Mouse (Mus musculus) kidney, postnatal 10 days (tissue): ENCODE results near the gene Zfp846.
A peak's percentile ranks its signal among the peaks of the same experiment; 100 is the strongest.
"Not testable (repeated sequence)": the region's sequence is repeated elsewhere in the genome, so short reads cannot be mapped to it uniquely, and the experiment has no call there.

Source experiments
- DNase-seq: peaks from one replicate; pipeline ENCODE4 v3.0.0; 2021; ENCODE audit warnings: mixed read lengths

The Zfp846 gene

DNA sequence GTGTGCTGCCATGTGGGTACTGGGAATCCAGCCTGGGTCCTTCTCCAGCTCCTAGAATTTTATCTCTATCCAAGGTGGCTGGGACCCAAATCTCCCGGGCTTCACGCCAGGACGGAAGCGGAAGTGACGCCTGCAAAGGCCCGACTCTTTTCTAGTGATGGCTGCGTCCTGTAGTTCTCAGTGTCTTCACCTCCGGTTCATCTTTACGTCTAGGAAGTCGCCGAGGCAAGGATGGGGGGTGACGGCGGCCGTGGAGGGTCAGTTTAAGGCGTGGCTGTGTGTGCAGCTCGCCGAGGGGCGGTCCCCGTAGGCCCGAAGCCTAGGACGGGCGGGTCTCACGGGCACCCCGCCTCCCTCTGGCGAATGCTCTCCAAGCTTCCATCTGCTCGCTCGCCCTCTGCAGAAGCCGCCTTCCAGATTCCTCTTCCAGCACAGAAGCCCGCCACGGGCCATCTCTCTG, at the start of gene Zfp846:
Gene Zfp846 (plus strand): TSS at position 117 of the 460 bp plus-strand sequence.
- DNase-seq, result peak; percentile 99

DNA sequence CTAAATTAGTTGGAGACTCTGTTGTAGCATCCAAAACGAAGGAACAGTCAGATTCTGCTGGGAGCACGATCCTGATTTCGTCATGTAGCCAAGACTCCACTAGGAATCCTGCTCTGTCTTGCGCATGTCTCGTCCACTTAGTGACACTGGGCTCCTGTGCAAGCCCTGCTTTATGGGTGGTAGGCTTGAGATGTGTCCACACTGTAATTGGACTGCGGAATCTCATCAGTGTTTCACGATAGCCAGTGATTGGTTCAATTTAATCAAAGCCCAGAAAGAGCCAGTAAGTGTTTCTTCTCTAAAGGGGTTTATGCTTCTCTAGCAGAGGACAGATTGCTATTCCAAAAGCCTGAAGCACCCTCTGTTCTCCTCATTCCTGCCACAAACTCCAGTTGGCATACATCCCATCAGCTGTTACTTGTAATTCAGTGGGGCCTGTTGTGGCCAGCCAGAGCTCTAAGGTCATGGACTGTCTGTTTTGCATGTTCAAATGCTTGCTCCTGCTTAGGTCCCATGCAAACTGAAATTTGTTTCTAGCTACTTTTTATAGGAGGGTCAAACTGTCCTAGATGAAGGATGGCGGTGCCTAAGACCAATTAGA, 46.7 kb upstream of the Zfp846 start:
- DNase-seq, result no peak

DNA sequence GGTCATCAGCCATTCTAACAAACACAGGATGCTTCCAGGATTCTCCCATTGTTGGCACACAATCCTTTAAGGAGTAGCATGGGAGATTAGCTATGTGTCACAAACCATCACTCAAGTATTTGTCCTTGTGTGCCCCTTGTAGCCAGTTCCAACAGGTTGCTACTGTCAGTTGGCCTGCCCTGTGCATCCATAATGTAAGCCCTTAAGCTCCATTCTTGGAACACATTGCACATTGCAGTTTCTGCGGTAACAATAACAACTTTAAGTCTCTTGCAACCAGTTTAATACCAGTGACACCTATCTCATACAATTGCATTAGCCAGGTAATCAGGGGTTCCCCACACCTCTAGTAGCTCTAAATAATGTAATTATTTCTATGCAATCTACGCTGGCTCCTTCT, 44.5 kb upstream of the Zfp846 start:
- no peak for DNase-seq

DNA sequence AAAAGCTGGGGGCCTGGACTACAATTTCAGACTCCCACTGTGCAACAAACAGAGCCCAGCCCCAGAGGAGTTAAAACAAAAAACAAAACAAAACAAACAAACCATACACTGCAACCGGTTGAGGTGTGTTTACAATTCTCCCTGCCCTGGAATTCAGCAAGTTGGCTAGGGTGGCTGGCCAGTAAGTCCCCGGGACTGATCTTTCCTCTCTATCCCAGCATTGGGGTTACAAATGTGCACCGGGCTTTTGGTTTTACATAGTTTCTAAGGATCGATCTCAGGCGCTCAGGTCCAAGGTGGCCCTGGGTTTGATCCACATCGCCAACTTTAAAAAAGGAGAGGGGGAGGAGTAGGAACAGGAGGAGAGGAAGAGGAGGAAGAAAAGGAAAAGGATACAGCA, 37.6 kb upstream of the Zfp846 start:
- no peak for DNase-seq

DNA sequence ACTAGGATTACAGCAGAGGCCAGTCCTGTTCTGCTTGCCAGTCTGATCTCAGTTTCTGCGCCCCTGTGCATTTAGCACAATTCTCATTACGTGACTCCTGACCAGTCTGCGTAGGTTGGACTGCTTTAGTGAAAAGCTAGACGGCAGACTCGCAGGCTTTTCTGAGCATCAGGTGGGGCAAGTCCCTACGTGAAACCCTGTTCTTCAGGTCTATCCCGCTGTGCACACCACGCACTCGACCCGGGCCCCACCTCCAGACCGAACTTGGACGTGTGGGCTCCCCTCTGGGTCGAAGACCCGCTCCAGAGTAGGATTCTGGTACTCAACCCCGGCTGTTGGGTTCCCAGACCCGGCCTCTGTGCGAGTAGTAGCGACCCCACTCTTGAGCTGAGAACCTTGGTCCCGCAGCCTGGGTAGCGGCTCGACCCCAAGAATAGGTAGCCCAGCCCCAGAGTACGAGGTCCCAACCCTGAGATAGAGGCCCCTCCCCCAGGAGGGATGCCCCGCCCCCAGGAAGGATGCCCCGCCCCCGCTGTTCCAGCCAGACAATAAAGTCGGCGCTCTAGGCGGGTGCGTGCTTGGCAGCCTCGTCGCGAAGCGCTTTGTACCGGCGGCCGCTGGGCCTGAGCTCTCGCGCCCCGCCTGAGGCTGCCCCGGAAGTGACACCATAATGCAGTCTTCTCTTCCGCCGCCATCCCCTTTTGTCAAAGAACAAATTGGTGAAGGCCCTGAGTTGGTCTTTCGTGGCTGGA, 36.8 kb upstream of the Zfp846 start:
- peak; percentile 92 for DNase-seq

DNA sequence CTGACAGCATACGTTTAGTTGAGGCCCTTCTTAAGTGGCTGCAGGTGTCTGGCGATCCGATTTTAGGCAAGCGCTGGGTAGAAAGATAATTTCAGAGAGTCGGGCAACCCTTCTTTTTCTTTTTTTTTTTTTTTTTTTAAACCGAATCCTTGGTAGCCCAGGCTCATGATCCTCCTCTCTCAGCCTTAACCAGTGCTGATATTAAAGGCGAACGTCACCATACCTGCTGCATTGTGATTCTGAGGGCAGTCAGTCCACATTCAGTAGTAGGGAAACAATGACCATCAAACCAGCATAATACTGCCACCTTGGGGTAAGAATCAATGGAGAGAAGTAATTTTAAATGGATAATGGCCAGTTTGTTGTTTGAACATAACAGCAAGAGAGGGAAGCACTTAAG, 35.9 kb upstream of the Zfp846 start:
- DNase-seq, result peak; percentile 36

GRCm38 (mm10) chr9:20551781-20552275, 29.3 kb upstream of the Zfp846 start:
- no peak for DNase-seq

DNA sequence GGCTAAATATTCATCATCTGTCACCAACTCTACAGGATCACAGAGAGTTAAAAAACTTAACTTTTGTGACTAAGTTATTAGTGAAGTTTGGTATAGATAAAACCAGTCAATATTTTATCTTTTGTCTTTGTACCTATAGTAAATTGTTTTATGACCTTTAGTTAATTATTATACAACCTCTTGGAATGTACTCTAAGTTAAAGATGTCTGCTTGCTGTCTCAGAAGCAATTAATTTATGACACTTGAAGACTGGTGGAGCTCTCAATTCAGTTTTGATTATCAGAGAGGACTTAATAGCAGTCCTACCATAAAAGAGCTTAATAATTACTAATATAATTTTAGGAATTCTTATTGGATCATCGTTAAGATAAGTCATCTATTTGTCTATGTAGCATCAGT, 28.4 kb upstream of the Zfp846 start:
- no peak for DNase-seq

DNA sequence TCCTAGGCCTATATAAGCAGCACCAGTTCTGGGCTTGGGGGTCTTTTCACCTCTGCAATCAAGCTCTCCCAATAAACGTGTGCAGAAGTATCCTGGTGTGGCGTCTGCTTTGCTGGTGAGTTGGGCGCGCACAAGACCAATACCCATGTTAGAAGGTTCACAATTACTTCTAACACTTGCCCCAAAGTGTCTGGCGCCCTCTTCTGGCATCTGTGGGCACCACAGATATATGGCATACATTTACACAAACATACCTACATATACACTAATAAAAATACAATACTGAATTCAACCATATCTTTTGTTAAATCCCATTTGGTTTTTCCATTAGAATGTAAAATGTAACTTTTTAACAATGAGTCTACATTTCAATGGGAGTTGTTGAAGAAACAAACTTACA, 18.9 kb upstream of the Zfp846 start:
- DNase-seq, result no peak

DNA sequence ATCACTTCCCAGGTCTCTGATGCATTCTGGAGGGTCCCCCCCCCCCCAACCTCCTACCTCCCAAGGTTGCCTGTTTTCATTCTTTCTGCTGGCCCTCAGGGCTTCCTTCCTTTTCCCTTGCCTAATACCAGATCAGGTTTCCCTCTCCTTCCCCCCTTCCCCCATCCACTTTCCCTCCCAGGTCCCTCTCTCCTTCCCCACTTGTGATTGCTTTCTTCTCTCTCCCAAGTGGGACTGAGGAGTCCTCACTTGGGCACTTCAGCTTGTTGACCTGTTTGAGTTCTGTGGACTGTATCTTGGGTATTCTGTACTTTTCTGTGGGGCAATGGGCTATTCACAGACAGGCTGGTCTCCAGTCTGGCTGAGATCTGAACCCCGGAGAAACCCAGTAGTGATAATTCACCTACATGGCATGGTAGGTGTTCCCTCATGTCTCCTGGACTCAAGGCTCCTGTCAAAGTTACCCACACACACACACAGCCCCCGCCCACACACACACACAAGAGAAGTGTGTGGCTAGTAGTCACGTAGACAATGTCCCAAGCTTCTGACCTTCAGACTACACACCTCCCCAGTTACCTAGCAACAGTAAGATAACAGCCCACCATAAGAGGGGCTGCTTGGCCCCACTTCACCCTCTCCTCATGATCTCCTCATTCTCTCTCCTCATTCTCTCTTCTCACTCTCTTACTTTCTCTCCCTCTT, 15.6 kb upstream of the Zfp846 start:
- DNase-seq, result not testable (repeated sequence)

DNA sequence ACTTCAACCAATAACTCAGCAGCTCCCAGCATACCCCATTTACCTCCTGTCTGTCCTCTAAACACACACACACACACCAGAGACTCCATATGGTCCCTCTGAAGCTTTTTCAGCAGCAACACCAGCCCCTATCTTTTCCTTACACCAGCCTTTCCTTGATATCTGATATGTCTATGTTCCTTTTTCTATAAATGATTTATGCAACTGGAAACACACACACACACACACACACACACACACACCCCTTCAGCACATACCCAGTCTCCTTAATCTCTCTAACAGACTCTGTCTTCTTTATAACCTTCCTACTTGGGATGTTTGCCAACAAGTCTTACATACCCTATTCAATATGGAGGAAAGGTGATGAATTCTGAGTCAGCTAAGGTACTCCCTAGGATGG, 10.0 kb upstream of the Zfp846 start:
- DNase-seq, result no peak

DNA sequence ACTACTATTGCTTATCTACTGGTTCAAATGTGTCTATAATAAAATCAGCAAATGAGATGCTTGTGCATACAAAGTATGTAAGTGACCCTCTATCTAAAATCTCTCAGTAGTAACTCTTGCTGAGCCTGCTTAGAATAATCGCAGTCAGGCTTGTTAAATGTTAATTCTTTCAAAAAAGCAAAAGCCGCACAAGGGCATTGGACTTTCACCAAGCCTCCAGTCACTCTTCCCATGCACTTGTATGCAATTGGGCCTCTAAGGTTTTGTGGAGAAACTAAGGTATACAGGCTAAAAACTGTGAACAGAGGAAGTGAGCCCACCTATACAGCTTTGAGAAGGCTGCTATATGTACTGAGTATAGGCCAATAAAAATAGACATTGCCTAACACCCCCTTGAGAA, 4.5 kb upstream of the Zfp846 start:
- DNase-seq, result no peak

DNA sequence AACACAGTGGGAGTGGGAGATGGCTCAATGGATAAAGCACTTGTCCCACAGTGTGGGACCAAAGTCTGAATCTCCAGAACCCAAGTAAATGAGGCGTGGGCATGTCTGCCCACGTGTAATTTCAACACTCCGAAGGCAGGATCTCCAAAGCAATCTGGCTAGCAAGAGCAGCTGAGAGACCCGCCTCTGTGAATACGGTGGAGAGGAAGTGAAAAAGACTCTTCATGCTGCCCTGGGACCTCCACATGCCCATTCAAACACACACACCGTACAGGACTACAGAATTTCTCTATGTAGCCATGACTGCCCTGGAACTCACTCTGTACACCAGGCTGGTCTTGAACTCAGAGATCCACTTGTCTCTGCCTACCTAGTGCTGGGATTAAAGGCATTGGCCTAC, 20.2 kb downstream of the Zfp846 start:
- DNase-seq, result no peak

DNA sequence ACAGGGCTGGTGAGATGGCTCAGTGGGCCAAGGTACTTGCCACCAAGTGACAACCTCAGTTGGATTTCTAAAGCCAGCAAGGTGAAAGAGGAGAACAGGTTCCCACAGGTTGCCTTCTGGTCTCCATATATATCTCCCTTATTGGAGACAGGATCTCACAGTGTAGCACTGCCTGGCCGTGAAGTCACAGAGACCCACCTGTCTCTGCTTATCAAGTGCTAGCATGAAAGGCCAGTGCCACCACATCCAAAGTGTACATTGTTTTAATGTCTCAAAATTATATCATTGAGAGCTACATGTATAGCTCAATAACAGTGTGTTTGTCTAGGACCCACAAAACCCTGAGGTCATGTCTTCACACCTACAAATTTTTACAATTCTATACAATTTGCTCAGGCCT, 25.2 kb downstream of the Zfp846 start:
- DNase-seq, result no peak

DNA sequence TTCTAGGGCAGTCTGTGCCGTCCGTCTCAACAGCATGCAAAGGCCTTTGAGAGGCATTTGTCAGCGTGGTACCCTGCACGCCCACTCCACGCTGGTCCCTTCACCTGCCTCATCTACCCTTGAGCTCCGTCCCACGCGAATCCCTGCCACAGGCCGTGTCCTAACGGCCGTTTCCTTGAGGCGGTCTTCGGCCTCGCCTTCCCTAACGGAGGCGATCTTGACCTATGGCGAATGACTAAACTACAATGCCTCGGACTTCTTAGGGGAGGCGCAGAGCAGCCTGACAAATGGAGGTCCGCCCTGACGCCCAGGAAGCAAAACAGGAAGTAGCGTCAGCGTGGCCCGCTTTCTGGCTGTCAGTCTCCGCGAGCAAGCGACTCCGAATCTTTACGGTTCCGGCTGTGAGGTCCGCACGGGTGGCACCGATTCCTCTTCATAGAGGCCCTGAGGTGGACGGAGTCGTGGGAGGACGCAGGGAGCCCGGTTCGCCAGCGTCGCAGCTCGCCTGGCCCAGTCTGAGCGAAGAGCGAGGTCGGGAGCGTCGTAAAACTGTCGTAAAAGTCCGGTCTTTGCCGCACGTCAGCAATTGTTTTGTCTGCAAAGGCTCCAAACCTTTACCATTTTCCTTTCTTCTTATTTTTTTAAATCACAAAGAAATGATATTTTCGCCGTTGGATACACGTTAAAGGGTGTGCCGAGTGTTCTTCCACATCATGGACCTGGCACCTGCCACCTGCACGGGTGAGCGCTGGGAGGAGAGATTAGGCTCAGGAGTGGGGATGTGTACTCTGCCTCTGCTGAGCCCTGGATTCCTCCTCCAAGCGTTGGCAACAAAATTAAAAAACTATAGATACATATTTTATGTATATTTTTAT, 26.2 kb downstream of the Zfp846 start:
- DNase-seq, result peak; percentile 88

DNA sequence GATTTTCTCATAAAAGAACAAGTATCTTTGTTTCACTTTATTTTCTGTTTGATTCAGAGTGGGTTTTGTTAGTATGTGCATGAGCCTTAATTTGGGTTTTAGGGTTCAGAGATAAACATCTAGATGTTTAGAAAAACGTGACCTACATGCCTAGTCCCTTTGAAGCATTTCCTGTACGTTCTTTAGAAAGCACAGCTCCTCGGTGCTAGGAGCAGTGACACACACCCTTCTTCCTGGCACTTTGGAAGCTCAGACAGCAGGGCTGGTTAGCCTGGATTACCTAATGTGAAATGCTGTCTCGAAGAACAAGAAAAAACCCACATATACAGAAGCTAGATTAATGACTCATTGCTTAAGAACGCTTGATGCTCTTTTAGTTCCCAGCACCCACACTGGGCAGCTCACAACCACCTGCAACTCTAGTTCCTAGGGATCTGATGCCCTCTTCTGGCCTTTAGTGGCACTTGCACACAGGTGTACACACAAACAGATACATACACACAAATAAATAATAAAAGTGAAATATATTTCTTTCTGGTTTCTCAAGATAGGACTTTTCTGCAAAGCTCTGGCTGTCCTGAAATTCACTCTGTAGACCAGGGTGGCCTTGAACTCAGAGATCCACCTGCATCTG, 28.9 kb downstream of the Zfp846 start:
- no peak for DNase-seq

DNA sequence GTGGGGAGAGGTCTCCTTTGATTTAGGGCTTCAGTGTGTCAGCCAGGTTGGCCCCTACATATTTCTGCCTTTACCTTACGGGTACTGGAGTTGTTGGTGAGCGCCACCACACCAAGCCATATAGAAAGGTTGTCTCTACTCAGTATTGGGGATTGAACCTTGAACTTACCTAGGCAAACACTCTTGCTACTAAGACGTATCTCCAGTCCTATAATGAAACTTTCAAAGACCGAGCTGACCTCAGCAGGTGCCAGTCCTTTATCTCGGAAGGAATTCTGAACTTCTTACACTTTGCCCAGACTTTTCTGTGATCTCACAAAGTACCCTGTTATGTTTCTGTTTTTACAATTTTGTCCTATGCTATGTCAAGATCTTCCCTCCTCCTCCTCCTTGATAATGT, 30.9 kb downstream of the Zfp846 start:
- DNase-seq, result no peak

- DNase-seq, result no peak
These were observed 35.6 kb downstream of the Zfp846 start for GRCm38 (mm10) chr9:20616685-20617084.

GRCm38 (mm10) chr9:20631332-20631731, 50.2 kb downstream of the Zfp846 start:
- DNase-seq, result no peak

- DNase-seq, result not testable (repeated sequence)
These were observed 54.6 kb downstream of the Zfp846 start for GRCm38 (mm10) chr9:20635676-20636075.

- no peak for DNase-seq
These were observed 55.2 kb downstream of the Zfp846 start for GRCm38 (mm10) chr9:20636256-20636655.

DNA sequence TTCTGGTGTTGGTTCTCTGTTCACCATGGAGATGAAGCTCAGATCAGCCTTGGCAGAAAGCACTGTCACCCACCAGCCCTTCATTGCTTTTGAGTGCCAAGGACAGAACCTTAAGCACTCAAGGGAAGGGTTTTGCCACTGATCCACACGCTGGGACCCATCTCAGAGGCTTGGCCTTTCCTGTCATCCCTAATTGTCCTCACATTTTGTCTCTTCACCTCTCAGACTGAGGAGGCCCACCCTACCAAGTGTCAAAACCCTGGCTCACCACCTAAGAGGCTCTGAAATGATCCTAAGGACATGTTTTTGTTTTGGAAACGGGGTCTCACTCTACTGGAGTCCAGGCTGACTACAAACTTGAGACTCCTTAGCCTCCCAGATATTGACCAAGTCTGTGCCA, 55.7 kb downstream of the Zfp846 start:
- DNase-seq, result no peak
